Mouse (Mus musculus): ENCODE data around the gene Picalm. TPM values are rescaled to one million over a fixed set of nuclear protein-coding genes. Genes with fewer than 3 reads are reported as not detected.

Gene Picalm
- polyA plus RNA-seq, 1 experiment from 2014 or later: 56.3 TPM

Other genes with a start within 250 kb of the Picalm start
- 0.27 and 0.66 TPM in 2 replicates for gene Ccdc81, start 226.6 kb upstream of the Picalm start, polyA plus RNA-seq (2014; fragmentation: Nextera tagmentation; extraction: Ambion mirVana)
- 134 and 154 TPM in 2 replicates for gene Hikeshi, start 189.0 kb upstream of the Picalm start, polyA plus RNA-seq (2014; fragmentation: Nextera tagmentation; extraction: Ambion mirVana)
- 29.2 and 32.9 TPM in 2 replicates for gene Eed, start 149.2 kb upstream of the Picalm start, polyA plus RNA-seq (2014; fragmentation: Nextera tagmentation; extraction: Ambion mirVana)
- gene Ccdc83, start 135.6 kb downstream of the Picalm start, polyA plus RNA-seq (2014; fragmentation: Nextera tagmentation; extraction: Ambion mirVana): not detected in 2 replicates
- 6.4 and 7.1 TPM in 2 replicates for gene Sytl2, start 172.0 kb downstream of the Picalm start, polyA plus RNA-seq (2014; fragmentation: Nextera tagmentation; extraction: Ambion mirVana)